Mouse (Mus musculus): Measurements from ENCODE around the gene Supt4a.
A peak's percentile ranks its signal among the peaks of the same experiment; 100 is the strongest.

Gene Supt4a

DNA sequence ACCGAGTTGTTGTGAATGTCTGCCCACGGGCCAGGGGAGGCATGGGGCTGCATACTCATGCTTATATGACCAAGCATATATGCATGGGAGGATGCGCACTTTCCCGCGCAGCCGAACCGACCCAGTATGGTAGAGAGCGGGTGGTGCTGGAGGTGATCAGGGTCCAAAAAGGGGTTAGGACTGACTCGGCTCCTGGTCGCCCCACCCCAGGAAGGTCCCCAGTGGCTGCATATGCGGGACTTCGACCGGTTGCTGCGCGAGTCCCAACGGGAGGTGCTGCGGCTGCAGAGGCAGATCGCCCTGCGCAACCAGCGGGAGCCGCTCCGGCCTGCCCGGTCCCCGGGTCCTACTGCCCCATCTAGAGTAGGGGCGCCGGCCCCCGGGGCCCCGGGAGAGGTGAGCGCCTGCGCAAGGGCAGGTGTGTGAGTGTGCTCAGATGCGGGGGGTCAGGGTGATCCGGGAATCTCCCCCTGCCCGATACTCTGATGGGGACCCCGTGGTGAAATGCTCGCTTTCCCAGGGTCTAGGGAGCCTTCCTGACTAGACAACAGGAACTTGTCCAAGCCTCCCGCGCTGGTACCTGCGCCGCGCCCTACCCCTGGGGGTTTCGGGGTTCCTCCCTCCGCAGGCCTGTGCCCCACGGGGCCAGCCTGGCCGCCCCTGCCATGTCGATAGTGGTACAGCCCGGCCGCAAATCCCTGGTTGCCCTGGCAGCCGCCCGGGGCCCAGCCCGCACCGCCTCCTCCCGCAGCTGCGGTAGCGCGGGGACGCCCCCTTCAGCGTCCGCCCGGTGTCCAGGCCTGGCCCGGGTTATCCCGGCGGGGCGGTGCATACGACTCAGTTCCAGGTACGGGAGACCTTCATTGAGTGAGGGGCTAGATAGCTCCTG lies 26.9 kb downstream of the Supt4a start:
- DNase-seq (ENCODE audit: low read depth): peak; percentile 65

DNA sequence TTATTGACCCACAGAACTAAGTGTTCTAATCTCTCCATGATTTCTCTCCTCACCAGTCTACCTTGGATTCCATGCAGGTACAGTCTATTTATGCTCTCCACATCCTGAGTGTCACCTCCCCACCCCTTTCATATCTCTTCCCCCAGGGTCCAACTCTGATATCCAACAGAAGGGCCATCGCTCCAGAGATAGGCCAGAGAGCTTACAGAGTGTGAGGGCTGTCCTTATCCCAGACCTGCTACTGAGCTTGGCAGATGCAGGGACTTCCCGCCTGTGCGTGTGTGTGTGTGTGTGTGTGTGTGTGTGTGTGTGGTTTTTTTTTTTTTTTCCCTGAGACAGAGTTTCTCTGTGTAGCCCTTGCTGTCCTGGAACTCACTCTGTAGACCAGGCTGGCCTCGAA lies 31.4 kb downstream of the Supt4a start:
- DNase-seq (ENCODE audit: low read depth): no peak

DNA sequence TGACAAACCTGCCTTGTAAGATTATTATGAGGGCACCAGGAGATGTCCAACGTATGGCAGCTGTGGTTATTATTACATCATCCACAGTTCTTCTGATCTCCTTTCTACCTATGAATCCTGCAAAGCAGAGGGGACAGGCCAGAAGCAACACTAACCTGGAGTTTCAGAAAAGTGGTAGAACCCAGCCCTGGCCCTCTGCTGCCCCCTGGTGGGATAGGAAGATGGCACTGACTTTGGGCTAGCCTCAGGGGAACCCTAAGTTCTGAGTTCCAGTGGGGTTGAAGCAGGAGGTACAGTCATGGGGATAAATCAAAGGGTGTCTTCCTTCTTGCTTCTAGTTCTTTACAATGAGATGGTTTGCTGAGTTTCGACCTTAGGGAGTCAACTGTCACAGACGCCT lies 33.6 kb downstream of the Supt4a start:
- peak; percentile 90 for DNase-seq (ENCODE audit: low read depth)

DNA sequence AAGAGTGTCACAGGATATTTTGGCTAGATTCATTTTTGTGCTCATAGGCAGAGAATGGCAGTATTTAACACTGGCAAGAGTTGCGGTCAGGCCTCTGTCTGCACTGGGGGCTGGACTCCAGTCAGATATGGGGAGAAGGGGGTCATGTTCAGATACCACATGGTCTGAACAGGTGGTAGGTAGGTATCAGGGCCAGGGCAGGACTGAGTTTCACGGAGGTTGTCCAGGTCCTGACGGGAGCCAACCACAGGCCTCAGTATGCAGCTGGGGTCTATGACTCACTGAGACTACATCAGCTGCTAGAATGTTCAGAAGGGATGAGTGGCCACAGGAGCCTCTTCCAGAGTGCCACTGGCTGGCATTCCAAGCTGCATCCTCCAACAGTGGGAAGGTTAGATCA lies 35.0 kb downstream of the Supt4a start:
- DNase-seq (ENCODE audit: low read depth): no peak

DNA sequence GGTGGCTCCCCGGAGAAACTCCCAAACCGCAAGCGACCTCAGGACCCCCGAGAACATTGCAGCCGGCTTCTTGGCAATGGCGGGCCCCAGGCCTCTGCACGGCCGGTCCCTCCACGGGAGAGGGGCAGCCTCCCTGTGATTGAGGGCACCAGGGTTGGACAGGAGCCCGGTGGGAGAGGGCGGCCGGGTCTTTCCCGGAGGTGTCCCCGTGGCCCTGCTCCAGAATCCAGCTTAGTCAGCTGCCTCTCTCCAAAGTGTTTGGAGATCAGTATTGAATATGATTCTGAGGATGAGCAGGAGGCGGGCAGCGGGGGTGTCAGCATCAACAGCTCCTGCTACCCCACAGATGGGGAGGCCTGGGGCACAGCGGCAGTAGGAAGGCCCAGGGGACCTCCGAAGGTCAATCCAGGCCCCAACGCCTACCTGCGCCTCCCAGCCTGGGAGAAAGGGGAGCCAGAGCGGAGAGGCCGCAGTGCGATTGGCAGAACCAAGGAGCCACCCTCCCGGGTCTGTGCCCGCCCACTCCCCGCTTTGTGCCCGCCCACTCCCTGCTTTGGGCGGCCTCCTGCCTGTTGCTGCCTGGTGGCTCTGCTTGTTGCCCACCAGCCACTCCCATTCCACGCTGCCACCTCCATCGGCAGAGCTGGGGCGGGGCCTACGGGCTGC lies 40.9 kb downstream of the Supt4a start:
- peak; percentile 37 for DNase-seq (ENCODE audit: low read depth)

DNA sequence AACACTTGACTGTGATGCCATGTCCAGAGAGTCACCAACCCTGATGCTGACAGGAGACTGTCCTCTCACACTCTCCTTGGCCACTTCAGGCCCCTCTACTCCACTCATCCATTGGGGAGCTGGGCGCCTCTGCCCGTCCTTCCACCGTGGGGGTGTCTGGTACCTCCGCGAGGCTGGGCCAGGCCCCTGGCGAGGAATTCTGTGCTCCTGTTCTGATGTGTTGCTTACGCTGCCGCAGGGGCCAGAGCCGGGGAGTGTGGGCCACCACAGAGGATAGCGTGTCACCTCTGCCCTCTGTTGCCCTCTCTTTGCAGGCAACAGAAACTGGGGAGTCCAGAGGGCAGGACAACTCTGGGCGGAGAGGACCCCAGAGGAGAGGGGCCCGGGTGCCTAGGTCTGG lies 41.6 kb downstream of the Supt4a start:
- DNase-seq (ENCODE audit: low read depth): no peak

DNA sequence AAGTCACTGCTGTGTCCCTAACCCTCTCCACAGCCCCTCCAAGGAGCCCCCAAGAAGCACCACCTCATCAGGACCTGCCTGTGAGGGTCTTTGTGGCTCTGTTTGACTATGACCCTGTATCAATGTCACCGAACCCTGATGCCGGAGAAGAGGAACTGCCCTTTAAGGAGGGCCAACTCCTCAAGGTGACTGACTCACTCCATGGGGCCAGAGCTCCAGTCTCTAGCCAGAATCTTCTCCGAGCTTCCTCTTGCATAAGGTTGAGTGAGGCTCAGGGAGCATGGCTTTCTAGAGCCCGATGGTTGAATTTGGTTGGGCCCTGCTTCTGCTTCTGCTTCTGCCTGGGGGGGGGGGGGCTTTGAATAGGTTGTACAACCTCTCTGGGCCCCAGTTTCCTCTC lies 42.0 kb downstream of the Supt4a start:
- no peak for DNase-seq (ENCODE audit: low read depth)

DNA sequence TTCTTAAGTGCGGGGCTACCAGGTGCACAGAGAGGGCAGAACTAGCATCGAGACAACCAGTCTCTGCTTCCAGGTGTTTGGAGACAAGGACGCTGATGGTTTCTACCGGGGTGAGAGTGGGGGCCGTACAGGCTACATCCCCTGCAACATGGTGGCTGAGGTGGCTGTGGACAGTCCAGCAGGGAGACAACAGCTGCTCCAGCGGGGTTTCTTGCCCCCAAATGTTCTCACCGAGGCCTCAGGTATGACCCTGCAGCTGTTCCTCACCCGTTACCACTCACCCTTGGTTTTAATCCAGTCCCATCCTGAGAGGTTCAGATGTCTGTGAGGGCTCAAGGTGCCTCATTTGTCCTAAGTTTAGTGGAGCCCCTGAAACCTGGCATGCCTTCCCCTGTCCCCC lies 42.8 kb downstream of the Supt4a start:
- DNase-seq (ENCODE audit: low read depth): no peak

DNA sequence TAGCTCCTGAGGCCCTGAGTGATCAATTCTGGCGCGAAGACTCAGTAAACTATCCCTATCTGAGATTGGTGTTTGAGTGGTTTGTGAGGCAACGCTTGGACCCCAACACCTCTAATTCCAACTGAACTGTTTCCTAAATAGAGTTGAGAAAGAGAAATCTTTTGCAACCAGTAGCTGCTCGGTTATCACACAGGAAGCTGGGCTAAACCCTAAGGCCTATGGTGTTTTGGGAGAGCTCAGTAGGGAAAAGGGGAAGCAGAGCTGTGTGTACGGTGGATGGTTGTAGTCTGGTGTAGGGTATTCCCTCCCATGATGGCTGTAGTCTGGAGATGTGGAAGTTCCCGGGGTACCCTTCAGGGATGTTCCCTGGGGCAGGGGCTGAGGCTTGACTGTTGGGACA lies 52.7 kb downstream of the Supt4a start:
- no peak for DNase-seq (ENCODE audit: low read depth)
